Mouse (Mus musculus): ENCODE results near the gene Ugt1a8. TPM values are rescaled to one million over a fixed set of nuclear protein-coding genes. Genes with fewer than 3 reads are reported as not detected.

Ugt1a8 gene
- total RNA-seq, 2 experiments from 2014 or later = not detected

- DNase-seq (ENCODE audit: low spot score in 2 of 2) = no peak
Observed at GRCm38 (mm10) chr1:88179657-88180056, 92.0 kb downstream of the Ugt1a8 start.

GRCm38 (mm10) chr1:88186325-88186935 lies 98.8 kb downstream of the Ugt1a8 start:
- no peak for DNase-seq (ENCODE audit: low spot score in 2 of 2)

DNA sequence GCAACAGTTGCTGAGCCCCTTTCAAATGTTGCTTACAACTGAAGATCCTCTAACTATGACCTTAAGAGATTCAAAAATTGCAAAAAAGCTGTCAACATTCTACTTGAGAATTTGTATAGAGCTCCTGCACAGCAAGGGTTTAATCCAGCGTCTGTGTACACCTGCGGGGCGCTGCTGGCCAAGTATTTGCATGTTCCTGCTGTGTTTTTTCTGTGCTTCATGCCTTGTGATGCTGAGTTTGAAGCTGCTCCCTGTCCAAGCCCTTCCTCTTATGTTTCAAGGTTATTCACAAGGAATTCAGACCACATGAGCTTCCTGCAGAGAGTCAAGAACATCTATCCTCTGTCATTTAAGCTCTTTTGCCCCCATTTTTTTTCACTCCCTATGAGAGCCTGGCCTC lies 104.5 kb downstream of the Ugt1a8 start:
- no peak for DNase-seq (ENCODE audit: low spot score in 2 of 2)

DNA sequence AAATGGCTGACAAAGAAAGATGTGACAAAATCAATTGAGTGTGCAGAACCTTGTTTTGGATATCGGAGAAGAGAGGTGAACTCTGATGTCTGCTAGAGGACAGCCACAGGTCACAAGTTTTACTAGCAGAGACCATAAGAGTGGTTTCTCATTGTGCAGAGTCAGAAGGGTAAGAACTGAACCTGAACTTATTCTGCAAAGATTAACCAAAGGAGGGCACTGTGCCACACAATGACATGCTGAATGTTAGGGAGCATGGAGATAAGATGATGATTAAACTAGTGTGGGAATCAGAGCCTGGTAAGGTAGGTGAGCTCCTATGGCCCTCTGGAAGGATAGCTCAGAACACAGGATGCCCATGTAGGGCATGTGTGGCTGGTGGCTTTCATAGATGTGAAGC lies 108.1 kb downstream of the Ugt1a8 start:
- DNase-seq (ENCODE audit: low spot score in 2 of 2) = no peak

DNA sequence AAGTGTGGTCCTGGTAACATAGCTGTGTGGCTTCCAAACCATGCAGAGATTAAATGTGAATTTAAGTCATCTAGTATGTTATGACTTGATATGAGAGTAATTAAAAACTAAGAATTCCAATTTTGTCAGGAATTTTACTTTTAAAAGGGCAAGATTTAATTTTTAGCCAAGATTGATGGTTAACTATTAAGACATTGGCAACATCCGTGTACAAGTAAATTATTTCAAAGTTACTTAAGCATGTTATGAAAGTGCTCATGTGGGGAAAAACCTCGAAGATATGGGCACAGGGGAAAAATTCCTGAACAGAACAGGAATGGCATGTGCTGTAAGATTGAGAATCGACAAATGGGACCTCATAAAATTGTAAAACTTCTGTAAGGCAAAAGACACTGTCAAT lies 109.8 kb downstream of the Ugt1a8 start:
- no peak for DNase-seq (ENCODE audit: low spot score in 2 of 2)

GRCm38 (mm10) chr1:88199996-88200395 lies 112.4 kb downstream of the Ugt1a8 start:
- peak; percentile 47 to 49 for DNase-seq (ENCODE audit: low spot score in 2 of 2)

DNA sequence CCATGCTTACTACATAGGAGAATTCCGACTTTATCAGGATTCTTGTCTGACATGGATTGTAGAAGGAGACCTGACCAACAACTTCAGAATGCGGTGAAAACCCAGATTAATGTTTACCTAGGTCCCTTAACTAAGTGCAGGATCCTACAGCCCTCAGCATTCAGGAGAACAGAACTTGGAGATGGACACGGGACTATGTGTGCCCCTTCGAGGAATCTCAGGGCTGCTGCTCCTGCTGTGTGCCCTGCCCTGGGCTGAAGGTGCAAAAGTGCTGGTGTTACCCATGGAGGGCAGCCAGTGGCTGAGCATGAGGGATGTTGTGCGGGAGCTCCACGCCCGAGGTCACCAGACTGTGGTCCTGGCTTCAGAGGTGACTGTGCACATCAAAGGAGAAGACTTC lies 112.8 kb downstream of the Ugt1a8 start, which contains the start of gene Ugt1a2:
Gene Ugt1a2 (plus strand): TSS at position 146 of the 400 bp plus-strand sequence.
- no peak for DNase-seq (ENCODE audit: low spot score in 2 of 2)

GRCm38 (mm10) chr1:88205294-88205922 lies 117.8 kb downstream of the Ugt1a8 start, which contains the start of gene Dnajb3:
Dnajb3 (minus strand) TSS chr1:88205782.
- peak; percentile 74 to 81 for DNase-seq (ENCODE audit: low spot score in 2 of 2)

- DNase-seq (ENCODE audit: low spot score in 2 of 2) = no peak
Observed at GRCm38 (mm10) chr1:88206843-88207479, 119.3 kb downstream of the Ugt1a8 start.

DNA sequence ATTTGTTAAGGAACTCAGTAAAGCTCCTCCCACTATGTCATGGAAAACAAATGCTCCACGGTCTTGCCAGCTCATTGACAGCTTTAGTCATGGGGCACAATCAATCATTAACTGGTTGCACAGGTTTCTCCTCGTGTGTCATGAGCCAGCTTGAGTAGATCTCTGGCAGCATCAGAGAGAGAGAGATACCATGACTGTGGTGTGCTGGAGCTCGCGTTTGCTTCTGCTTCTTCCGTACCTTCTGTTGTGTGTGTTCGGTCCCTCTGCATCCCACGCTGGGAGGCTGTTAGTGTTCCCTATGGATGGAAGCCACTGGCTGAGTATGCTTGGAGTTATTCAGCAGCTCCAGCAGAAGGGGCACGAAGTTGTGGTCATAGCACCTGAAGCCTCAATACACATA lies 124.2 kb downstream of the Ugt1a8 start, which contains the start of gene Ugt1a1:
Gene Ugt1a1 (plus strand): TSS at position 148 of the 400 bp plus-strand sequence.
- DNase-seq (ENCODE audit: low spot score in 2 of 2) = peak in 1 of 2 experiments; percentile 17

DNA sequence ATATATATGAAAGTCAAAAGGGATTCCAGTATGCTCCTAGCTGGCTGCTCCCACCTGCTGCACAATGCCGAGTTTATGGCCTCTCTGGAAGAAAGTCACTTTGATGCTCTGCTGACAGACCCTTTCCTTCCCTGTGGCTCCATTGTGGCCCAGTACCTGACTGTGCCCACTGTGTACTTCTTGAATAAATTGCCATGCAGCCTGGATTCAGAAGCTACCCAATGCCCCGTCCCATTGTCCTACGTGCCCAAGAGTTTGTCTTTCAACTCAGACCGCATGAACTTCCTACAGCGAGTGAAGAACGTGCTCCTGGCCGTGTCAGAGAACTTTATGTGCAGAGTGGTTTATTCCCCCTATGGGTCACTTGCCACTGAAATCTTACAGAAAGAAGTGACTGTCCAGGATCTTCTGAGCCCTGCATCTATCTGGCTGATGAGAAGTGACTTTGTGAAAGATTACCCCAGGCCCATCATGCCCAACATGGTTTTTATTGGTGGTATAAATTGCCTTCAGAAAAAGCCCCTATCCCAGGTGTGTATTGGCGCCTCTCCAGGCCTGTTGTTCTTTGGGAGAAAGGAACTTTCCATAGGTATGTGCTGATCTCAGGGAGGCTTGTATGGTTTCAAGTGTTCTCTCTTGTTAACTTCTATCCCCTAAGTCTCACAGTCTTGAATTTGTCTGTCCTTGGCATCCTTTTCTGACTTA lies 124.9 kb downstream of the Ugt1a8 start:
- no peak for DNase-seq (ENCODE audit: low spot score in 2 of 2)

- DNase-seq (ENCODE audit: low spot score in 2 of 2) = no peak
Observed at GRCm38 (mm10) chr1:88213061-88213460, 125.4 kb downstream of the Ugt1a8 start.

GRCm38 (mm10) chr1:88213766-88214461 lies 126.3 kb downstream of the Ugt1a8 start:
- no peak for DNase-seq (ENCODE audit: low spot score in 2 of 2)

DNA sequence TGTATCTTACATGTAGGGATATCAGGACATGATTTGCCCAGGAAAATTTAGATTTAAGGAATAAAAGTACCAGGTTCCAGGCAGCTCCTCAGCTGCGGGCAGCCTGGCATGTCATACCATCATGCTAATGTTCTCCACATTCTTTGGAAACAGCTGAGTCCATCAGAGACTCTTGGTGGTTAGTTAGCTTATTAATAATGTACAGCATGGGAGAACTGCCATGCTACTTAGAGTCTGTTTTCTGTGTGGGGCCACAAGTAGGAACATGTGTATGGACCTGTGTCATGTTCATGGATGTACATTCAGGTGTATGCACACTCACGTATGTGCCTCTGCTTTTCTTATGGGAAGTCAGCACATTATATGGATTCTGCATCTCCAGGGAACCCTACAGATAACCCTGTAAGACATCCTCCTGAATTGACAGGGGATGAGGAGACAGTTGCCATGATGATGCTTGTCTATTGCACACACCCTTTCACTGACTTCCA lies 126.9 kb downstream of the Ugt1a8 start:
- no peak for DNase-seq (ENCODE audit: low spot score in 2 of 2)

DNA sequence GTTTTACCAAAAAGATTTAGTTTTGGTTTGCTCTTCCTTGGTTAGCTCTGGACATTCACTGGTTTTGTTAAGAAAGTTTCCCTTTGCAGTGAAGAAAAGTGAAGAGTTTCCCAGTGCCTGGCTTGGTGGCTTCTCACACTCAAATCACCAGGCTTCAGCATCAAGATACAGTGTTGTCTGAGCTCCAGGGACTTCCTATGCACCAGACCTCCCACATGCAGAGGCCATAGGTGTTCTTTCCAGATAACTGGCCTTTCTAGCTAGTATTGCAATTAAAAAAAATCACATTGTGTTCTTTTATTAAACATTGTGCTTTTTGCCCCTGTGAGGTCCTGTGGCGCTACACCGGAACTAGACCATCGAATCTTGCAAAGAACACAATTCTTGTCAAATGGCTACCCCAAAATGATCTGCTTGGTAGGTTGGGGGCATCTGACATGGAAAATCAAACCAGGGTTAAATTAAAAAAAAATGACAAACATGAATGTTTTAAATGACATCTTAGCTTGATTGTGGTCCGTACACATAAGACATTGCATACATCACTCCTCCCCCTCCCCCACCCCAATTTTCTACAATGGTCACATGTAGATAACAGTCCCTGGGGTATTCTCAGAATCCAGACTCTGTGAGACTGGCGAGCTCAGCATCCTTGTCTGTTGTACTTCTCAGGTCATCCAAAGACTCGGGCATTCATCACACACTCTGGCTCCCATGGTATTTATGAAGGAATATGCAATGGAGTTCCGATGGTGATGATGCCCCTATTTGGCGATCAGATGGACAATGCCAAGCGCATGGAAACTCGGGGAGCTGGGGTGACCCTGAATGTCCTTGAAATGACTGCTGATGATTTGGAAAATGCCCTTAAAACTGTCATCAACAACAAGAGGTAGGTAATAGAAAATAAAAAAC lies 128.1 kb downstream of the Ugt1a8 start:
- no peak for DNase-seq (ENCODE audit: low spot score in 2 of 2)

- no peak for DNase-seq (ENCODE audit: low spot score in 2 of 2)
Observed at GRCm38 (mm10) chr1:88216551-88216950, 128.9 kb downstream of the Ugt1a8 start.

- no peak for DNase-seq (ENCODE audit: low spot score in 2 of 2)
Observed at GRCm38 (mm10) chr1:88217144-88217543, 129.5 kb downstream of the Ugt1a8 start.

- DNase-seq (ENCODE audit: low spot score in 2 of 2) = no peak
Observed at GRCm38 (mm10) chr1:88217576-88217975, 130.0 kb downstream of the Ugt1a8 start.

DNA sequence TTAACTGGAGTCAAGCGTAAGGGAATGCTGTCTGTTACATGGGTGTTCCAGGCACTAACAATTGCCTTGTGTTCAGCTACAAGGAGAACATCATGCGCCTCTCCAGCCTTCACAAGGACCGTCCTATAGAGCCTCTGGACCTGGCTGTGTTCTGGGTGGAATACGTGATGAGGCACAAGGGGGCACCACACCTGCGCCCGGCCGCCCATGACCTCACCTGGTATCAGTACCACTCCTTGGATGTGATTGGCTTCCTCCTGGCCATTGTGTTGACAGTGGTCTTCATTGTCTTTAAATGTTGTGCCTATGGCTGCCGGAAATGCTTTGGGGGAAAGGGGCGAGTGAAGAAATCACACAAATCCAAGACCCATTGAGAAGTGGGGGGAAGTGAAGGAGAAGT lies 130.4 kb downstream of the Ugt1a8 start:
- peak in 1 of 2 experiments; percentile 15 for DNase-seq (ENCODE audit: low spot score in 2 of 2)

DNA sequence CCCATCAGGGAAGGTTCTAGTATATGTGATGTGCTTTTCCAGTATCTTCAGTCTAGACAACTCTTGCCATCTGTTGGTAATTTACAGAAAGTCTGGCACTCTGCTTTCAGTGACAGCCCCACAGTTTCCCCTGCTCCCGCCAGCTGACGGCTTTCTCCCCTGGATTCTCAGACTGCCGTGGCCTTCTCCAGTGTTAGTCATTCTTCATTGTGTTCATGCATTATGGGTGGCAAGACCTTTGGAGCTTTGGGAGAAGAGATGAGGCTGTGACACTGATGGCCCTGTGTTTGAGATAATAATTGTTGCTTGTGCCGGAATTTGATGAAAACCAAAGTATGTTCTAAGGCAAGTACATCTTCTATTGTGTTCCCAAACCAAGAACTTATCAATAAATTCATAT lies 131.0 kb downstream of the Ugt1a8 start:
- DNase-seq (ENCODE audit: low spot score in 2 of 2) = no peak
